Comparison of ENCODE assay signal across 25 mouse cellular contexts in genomic region chr10:67081206-67082007, GRCm38 (mm10). TPM values are rescaled to one million over a fixed set of nuclear protein-coding genes. Genes with fewer than 3 reads are reported as not detected.
DNase-seq lines count a peak whose midpoint lies in the region; ATAC-seq and TF ChIP-seq lines count a peak whose summit lies in the region.
"Had no signal": no experiment of that assay in that cellular context is flagged by ENCODE, and none has a peak within 500 bp of the region (broad histone marks: within the 10 kb centered on the region; RNA-seq: fewer than 3 reads in every experiment).

No protein-coding gene starts in this region.

- TF ChIP-seq EP300 in heart, adult 2 months (IDR thresholded peaks at IDR 0.05; ENCODE audit: insufficient read depth, low read depth, low read length), result no peak

- H3K9me3 ChIP-seq in heart, embryonic 11.5 days (replicated peaks; ENCODE audit: control insufficient read depth, low read length), result no peaks in the 10 kb centered on the region
- H3K9me3 ChIP-seq in intestine, embryonic 15.5 days, result no peaks in the 10 kb centered on the region
- no peaks in the 10 kb centered on the region for H3K9me3 ChIP-seq in intestine, postnatal 0 days (ENCODE audit: control insufficient read depth)
- no peaks in the 10 kb centered on the region for H3K9me3 ChIP-seq in embryonic facial prominence, embryonic 15.5 days (replicated peaks)
- no peaks in the 10 kb centered on the region for H3K9me3 ChIP-seq in neural tube, embryonic 15.5 days (replicated peaks)
- H3K9me3 ChIP-seq: forebrain, embryonic 15.5 days; liver, embryonic 15.5 days; midbrain, embryonic 12.5 days; neural tube, embryonic 12.5 days had no signal

- ATAC-seq in heart, embryonic 11.5 days (replicated peaks; ENCODE audit: insufficient number of reproducible peaks, low FRiP score, low TSS enrichment), result no peak
- peak; percentile 30; the same call in 1 of the 2 replicates for ATAC-seq in intestine, embryonic 15.5 days
- ATAC-seq in intestine, postnatal 0 days, result no peak
- ATAC-seq in embryonic facial prominence, embryonic 15.5 days (ENCODE audit: insufficient number of reproducible peaks, low FRiP score, low TSS enrichment, low read depth), result no peak
- no peak for ATAC-seq in neural tube, embryonic 15.5 days (ENCODE audit: low FRiP score)
- ATAC-seq: forebrain, embryonic 15.5 days; hindbrain, embryonic 16.5 days had no signal

- DNase-seq in heart, adult 2 months, result no peak
- peak; percentile 58 for DNase-seq in A20 (ENCODE audit: low read depth, low spot score)
- no peak for DNase-seq in embryo, embryonic 11 days
- DNase-seq: adrenal gland, postnatal 36 days; cerebellum, adult 11-12 months; cerebellum, postnatal 14 days; gastrocnemius, postnatal 14 days; kidney, adult 18-20 months; kidney, postnatal 14 days; layer of hippocampus, postnatal 36 days; lung, postnatal 4 days; right cerebral cortex, adult 18-20 months; thymus, postnatal 4 days had no signal

- H3K4me2 ChIP-seq in heart, embryonic 11.5 days, result no peak overlapping the region
- H3K4me2 ChIP-seq in intestine, embryonic 15.5 days (replicated peaks), result no peak overlapping the region
- H3K4me2 ChIP-seq in intestine, postnatal 0 days (replicated peaks; ENCODE audit: low read depth), result no peak overlapping the region
- H3K4me2 ChIP-seq in embryonic facial prominence, embryonic 15.5 days (replicated peaks), result no peak overlapping the region
- H3K4me2 ChIP-seq in neural tube, embryonic 15.5 days, result no peak overlapping the region
- H3K4me2 ChIP-seq: forebrain, embryonic 15.5 days; liver, embryonic 15.5 days; midbrain, embryonic 12.5 days; neural tube, embryonic 12.5 days had no signal

- H3K36me3 ChIP-seq in heart, adult 2 months (ENCODE audit: control insufficient read depth, insufficient read depth, low read length), result peaks cover 2% of the 10 kb centered on the region; the same call in 1 of the 2 replicates
- H3K36me3 ChIP-seq in heart, embryonic 11.5 days (ENCODE audit: control insufficient read depth, insufficient read depth, low read length), result no peaks in the 10 kb centered on the region
- H3K36me3 ChIP-seq in intestine, embryonic 15.5 days, result no peaks in the 10 kb centered on the region
- no peaks in the 10 kb centered on the region for H3K36me3 ChIP-seq in intestine, postnatal 0 days (ENCODE audit: control insufficient read depth, insufficient read depth)
- no peaks in the 10 kb centered on the region for H3K36me3 ChIP-seq in embryonic facial prominence, embryonic 15.5 days
- H3K36me3 ChIP-seq in neural tube, embryonic 15.5 days, result no peaks in the 10 kb centered on the region
- H3K36me3 ChIP-seq: forebrain, embryonic 15.5 days; liver, embryonic 15.5 days; midbrain, embryonic 12.5 days; neural tube, embryonic 12.5 days had no signal

- TF ChIP-seq CTCF in heart, adult 2 months (IDR thresholded peaks at IDR 0.05), result no peak
- TF ChIP-seq CTCF in intestine, postnatal 0 days (IDR thresholded peaks at IDR 0.05; ENCODE audit: low read depth), result no peak

- intact Hi-C loops in heart, adult 2 months (cut with DNase I), result no loop called here

- H3K27ac ChIP-seq in heart, adult 2 months, result peak overlapping the region; percentile 38; the same call in 1 of the 2 replicates
- H3K27ac ChIP-seq in heart, embryonic 11.5 days (ENCODE audit: low read depth, low read length), result no peak overlapping the region
- no peak overlapping the region for H3K27ac ChIP-seq in intestine, embryonic 15.5 days
- H3K27ac ChIP-seq in intestine, postnatal 0 days (ENCODE audit: low read depth, low read length), result no peak overlapping the region
- peak overlapping the region; percentile 55; the same call in 1 of the 2 replicates for H3K27ac ChIP-seq in embryonic facial prominence, embryonic 15.5 days (replicated peaks)
- H3K27ac ChIP-seq in neural tube, embryonic 15.5 days (replicated peaks), result no peak overlapping the region
- H3K27ac ChIP-seq: forebrain, embryonic 15.5 days; layer of hippocampus, adult 2 months; liver, embryonic 15.5 days; midbrain, embryonic 12.5 days; neural tube, embryonic 12.5 days had no signal

- no peaks in the 10 kb centered on the region for H3K27me3 ChIP-seq in heart, adult 2 months (ENCODE audit: control insufficient read depth, insufficient read depth, low read length)
- no peaks in the 10 kb centered on the region for H3K27me3 ChIP-seq in heart, embryonic 11.5 days (ENCODE audit: control insufficient read depth, insufficient read depth, low read length)
- H3K27me3 ChIP-seq in intestine, embryonic 15.5 days (replicated peaks), result no peaks in the 10 kb centered on the region
- H3K27me3 ChIP-seq in intestine, postnatal 0 days (replicated peaks; ENCODE audit: control insufficient read depth, insufficient read depth, low read length), result no peaks in the 10 kb centered on the region
- H3K27me3 ChIP-seq in embryonic facial prominence, embryonic 15.5 days, result no peaks in the 10 kb centered on the region
- H3K27me3 ChIP-seq in neural tube, embryonic 15.5 days (replicated peaks), result no peaks in the 10 kb centered on the region
- H3K27me3 ChIP-seq: CH12.LX; forebrain, embryonic 15.5 days; liver, embryonic 15.5 days; midbrain, embryonic 12.5 days; neural tube, embryonic 12.5 days had no signal

- TF ChIP-seq POLR2A in heart, adult 2 months (IDR thresholded peaks at IDR 0.05; ENCODE audit: insufficient read depth, low read depth, low read length), result no peak

- H3K9ac ChIP-seq in heart, adult 2 months (ENCODE audit: low read depth, low read length), result no peak overlapping the region
- H3K9ac ChIP-seq in heart, embryonic 11.5 days (ENCODE audit: low read depth, low read length), result no peak overlapping the region
- H3K9ac ChIP-seq in intestine, embryonic 15.5 days, result no peak overlapping the region
- no peak overlapping the region for H3K9ac ChIP-seq in intestine, postnatal 0 days (ENCODE audit: low read depth, low read length)
- H3K9ac ChIP-seq in embryonic facial prominence, embryonic 15.5 days, result no peak overlapping the region
- H3K9ac ChIP-seq in neural tube, embryonic 15.5 days (replicated peaks), result no peak overlapping the region
- H3K9ac ChIP-seq: forebrain, embryonic 15.5 days; liver, embryonic 15.5 days; midbrain, embryonic 12.5 days; neural tube, embryonic 12.5 days had no signal

- 66% methylated on average over 18 of the region's 18 CpGs for WGBS in heart, adult 2 months
- WGBS in heart, embryonic 11.5 days (ENCODE audit: insufficient replicate concordance), result 85% methylated on average over 18 of the region's 18 CpGs
- WGBS in intestine, embryonic 15.5 days, result 69% methylated on average over 18 of the region's 18 CpGs
- 74% methylated on average over 18 of the region's 18 CpGs for WGBS in intestine, postnatal 0 days
- 64% methylated on average over 18 of the region's 18 CpGs for WGBS in embryonic facial prominence, embryonic 15.5 days
- WGBS in neural tube, embryonic 15.5 days, result 80% methylated on average over 18 of the region's 18 CpGs

- H3K4me3 ChIP-seq in heart, adult 2 months, result no peak overlapping the region
- H3K4me3 ChIP-seq in heart, embryonic 11.5 days (ENCODE audit: low read depth, low read length), result no peak overlapping the region
- H3K4me3 ChIP-seq in intestine, embryonic 15.5 days (replicated peaks), result no peak overlapping the region
- H3K4me3 ChIP-seq in intestine, postnatal 0 days (ENCODE audit: low read depth, low read length), result no peak overlapping the region
- no peak overlapping the region for H3K4me3 ChIP-seq in embryonic facial prominence, embryonic 15.5 days (replicated peaks)
- H3K4me3 ChIP-seq in neural tube, embryonic 15.5 days (replicated peaks), result no peak overlapping the region
- H3K4me3 ChIP-seq: forebrain, embryonic 15.5 days; layer of hippocampus, adult 2 months; liver, embryonic 15.5 days; midbrain, embryonic 12.5 days; neural tube, embryonic 12.5 days had no signal

- peaks cover 4% of the 10 kb centered on the region for H3K79me2 ChIP-seq in heart, adult 2 months (replicated peaks; ENCODE audit: control insufficient read depth, insufficient read depth, low read length)

- H3K4me1 ChIP-seq in heart, adult 2 months (ENCODE audit: control insufficient read depth, insufficient read depth, low read length), result peaks cover 9% of the 10 kb centered on the region
- H3K4me1 ChIP-seq in heart, embryonic 11.5 days (ENCODE audit: control insufficient read depth, insufficient read depth, low read length), result peaks cover 12% of the 10 kb centered on the region
- peaks cover 13% of the 10 kb centered on the region; the same call in 1 of the 2 replicates for H3K4me1 ChIP-seq in intestine, embryonic 15.5 days (replicated peaks)
- H3K4me1 ChIP-seq in intestine, postnatal 0 days (replicated peaks; ENCODE audit: control insufficient read depth, insufficient read depth, low read length), result no peaks in the 10 kb centered on the region
- peaks cover 31% of the 10 kb centered on the region for H3K4me1 ChIP-seq in embryonic facial prominence, embryonic 15.5 days
- H3K4me1 ChIP-seq in neural tube, embryonic 15.5 days, result peaks cover 22% of the 10 kb centered on the region

RNA-seq across cellular contexts. Expression of gene Jmjd1c, which starts 14.5 kb away (rescaled TPM):
- total RNA-seq in heart, adult 2 months (2021), result 10 to 100 TPM; 34.5 to 36.8 TPM
- 8.5 and 14.7 TPM in 2 replicates for polyA plus RNA-seq in heart, adult 2 months (2012; rRNA removed)
- polyA plus RNA-seq in heart, embryonic 11.5 days (2014; fragmentation: Nextera tagmentation; extraction: Ambion mirVana), result 31.7 and 39.5 TPM in 2 replicates
- polyA plus RNA-seq in intestine, embryonic 15.5 days (2015; fragmentation: Nextera tagmentation; extraction: Ambion mirVana), result 33.5 and 36.2 TPM in 2 replicates
- polyA plus RNA-seq in intestine, postnatal 0 days (2015; fragmentation: Nextera tagmentation; extraction: Ambion mirVana), result 33.4 and 39.6 TPM in 2 replicates
- polyA plus RNA-seq in embryonic facial prominence, embryonic 15.5 days (2015; fragmentation: Nextera tagmentation; extraction: Ambion mirVana), result 56.1 and 56.6 TPM in 2 replicates
- 43.8 and 50.7 TPM in 2 replicates for polyA plus RNA-seq in neural tube, embryonic 15.5 days (2015; fragmentation: Nextera tagmentation; extraction: Ambion mirVana)

RNA-seq across cellular contexts. Expression of gene Reep3, which starts 15.3 kb away (rescaled TPM):
- total RNA-seq in heart, adult 2 months (2021), result 10 to 100 TPM; 19.7 to 20.2 TPM
- polyA plus RNA-seq in heart, adult 2 months (2012; rRNA removed), result 14.9 and 27.7 TPM in 2 replicates
- 21.5 and 23.7 TPM in 2 replicates for polyA plus RNA-seq in heart, embryonic 11.5 days (2014; fragmentation: Nextera tagmentation; extraction: Ambion mirVana)
- polyA plus RNA-seq in intestine, embryonic 15.5 days (2015; fragmentation: Nextera tagmentation; extraction: Ambion mirVana), result 38.6 and 41.5 TPM in 2 replicates
- 77.4 and 81.2 TPM in 2 replicates for polyA plus RNA-seq in intestine, postnatal 0 days (2015; fragmentation: Nextera tagmentation; extraction: Ambion mirVana)
- polyA plus RNA-seq in embryonic facial prominence, embryonic 15.5 days (2015; fragmentation: Nextera tagmentation; extraction: Ambion mirVana), result 47.7 and 55.5 TPM in 2 replicates
- 34.5 and 35.9 TPM in 2 replicates for polyA plus RNA-seq in neural tube, embryonic 15.5 days (2015; fragmentation: Nextera tagmentation; extraction: Ambion mirVana)

Comparison
In these comparisons a context has a peak if more than half of its experiments do, and no peak if none do; other contexts are left out.
1. H3K27ac ChIP-seq: peak in heart, adult 2 months (single experiment) and embryonic facial prominence, embryonic 15.5 days (single experiment); none in heart, embryonic 11.5 days (single experiment), intestine, embryonic 15.5 days (single experiment), intestine, postnatal 0 days (single experiment) and neural tube, embryonic 15.5 days (single experiment).